Mouse (Mus musculus) hindbrain, postnatal 0 days (tissue): ENCODE measurements at regions not wholly inside any gene's neighbourhood (a gene's known extent, or its start where the extent isn't known, plus 50 kb on each side); places are given as distances from the start of the nearest gene placed in this dataset.

Experiments used
- ATAC-seq: fragments of 200-750 bp; cut with Nextera tagmentation; 2 replicates; pipeline ENCODE4 v1.8.0; 2017; ENCODE audit warnings: mild to moderate bottlenecking, moderate TSS enrichment, moderate library complexity
- DNase-seq: peaks from one replicate; pipeline ENCODE4 v3.0.0-alpha.2; 2015; ENCODE audit warnings: low spot score
- H3K27ac ChIP-seq: fragments of 300-500 bp; sonication (generic); 2 replicates; pipeline ENCODE4 v1.5.1; 2014; ENCODE audit warnings: mild to moderate bottlenecking
- H3K27me3 ChIP-seq: fragments of 300-500 bp; sonication (generic); 2 replicates; pipeline ENCODE4 v1.6.1; 2014; ENCODE audit warnings: low read length, mixed read lengths; ENCODE audit not compliant: insufficient read depth
- H3K36me3 ChIP-seq: fragments of 300-500 bp; sonication (generic); 2 replicates; pipeline ENCODE4 v1.6.1; 2014; ENCODE audit warnings: low read length, mixed read lengths; ENCODE audit not compliant: insufficient read depth
- H3K4me1 ChIP-seq: fragments of 300-500 bp; sonication (generic); 2 replicates; pipeline ENCODE4 v1.6.1; 2014; ENCODE audit warnings: antibody characterized with exemption, low read length, mixed read lengths; ENCODE audit not compliant: insufficient read depth
- H3K4me2 ChIP-seq: fragments of 300-500 bp; sonication (generic); 2 replicates; pipeline ENCODE4 v1.6.1; 2014; ENCODE audit warnings: low read depth, mild to moderate bottlenecking, low read length, moderate library complexity, mixed read lengths
- H3K4me3 ChIP-seq: fragments of 300-500 bp; sonication (generic); 2 replicates; pipeline ENCODE4 v1.5.1; 2014; ENCODE audit warnings: low read length
- H3K9ac ChIP-seq: fragments of 300-500 bp; sonication (generic); replicated peaks from 2 replicates; pipeline ENCODE4 v1.6.1; 2014; ENCODE audit warnings: mild to moderate bottlenecking, low read length, moderate library complexity, mixed read lengths
- H3K9me3 ChIP-seq: fragments of 300-500 bp; sonication (generic); 2 replicates; pipeline ENCODE4 v1.6.1; 2016; ENCODE audit warnings: low read length, mixed read lengths
- CTCF ChIP-seq: IDR thresholded peaks from 2 replicates; pipeline ENCODE4 v1.5.1; 2016; ENCODE audit warnings: antibody characterized with exemption, control low read depth, low read depth
- WGBS: fragments of 180-500 bp; shearing (Covaris S2); extraction: QIAGEN DNeasy Blood & Tissue Kit; methylation state at CpG from one replicate; pipeline ENCODE4 v1.1.7; 2014; 5-methylcytosine and 5-hydroxymethylcytosine counted together

DNA sequence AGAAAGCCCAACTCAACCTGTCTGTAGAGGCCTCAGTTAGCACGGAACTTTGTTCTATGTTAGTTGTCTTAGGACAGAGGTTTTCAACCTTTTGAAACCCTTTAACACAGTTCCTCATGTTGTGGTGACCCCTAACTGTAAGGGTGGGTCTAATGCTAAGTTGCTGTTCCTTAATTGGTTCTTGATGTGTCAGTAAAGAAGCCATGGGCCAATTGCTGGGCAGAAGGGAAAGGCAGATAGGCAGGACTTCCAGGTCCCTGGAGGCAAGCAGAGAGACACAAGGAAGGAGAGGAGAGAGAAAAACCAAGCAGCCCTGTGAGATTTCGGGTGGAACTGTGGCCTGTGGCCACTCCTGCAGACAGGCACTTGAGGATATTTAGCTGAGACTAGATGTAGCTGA is 431.0 kb downstream of the Plcl1 start:
- Histone ChIP-seq H3K4me2 (no peak overlapping the region), H3K9ac (no peak overlapping the region), H3K9me3 (no peaks in the 10 kb centered on the region), H3K36me3 (no peaks in the 10 kb centered on the region), H3K27me3 (no peaks in the 10 kb centered on the region), H3K4me3 (no peak overlapping the region), H3K27ac (no peak overlapping the region), H3K4me1 (no peaks in the 10 kb centered on the region)
- WGBS, result 88% methylated on average over 2 of the region's 2 CpGs
- no peak for DNase-seq
- ATAC-seq, result no peak
- TF ChIP-seq CTCF, result no peak

DNA sequence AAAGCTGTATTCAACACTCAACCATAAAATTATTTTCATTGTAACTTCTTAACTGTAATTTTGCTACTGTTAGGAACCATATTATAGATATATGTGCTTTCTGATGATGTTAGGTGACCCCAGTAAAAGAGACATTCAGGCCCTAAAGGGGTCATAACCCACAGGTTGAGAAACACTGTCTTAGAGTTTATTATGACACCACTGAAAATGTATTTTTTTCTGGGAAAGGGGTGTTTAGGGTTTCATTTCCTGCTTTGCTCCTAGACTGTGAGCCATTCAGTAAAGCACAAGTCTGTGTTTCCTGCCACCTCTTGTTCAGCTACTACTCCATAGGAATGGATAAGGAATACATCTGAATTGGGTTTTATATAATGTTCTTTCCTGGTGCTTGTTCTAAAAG is 431.6 kb downstream of the Plcl1 start:
- H3K4me1 ChIP-seq, result no peaks in the 10 kb centered on the region
- no peak for DNase-seq
- no peak overlapping the region for H3K4me3 ChIP-seq
- H3K36me3 ChIP-seq, result no peaks in the 10 kb centered on the region
- no peak overlapping the region for H3K4me2 ChIP-seq
- no peaks in the 10 kb centered on the region for H3K27me3 ChIP-seq
- TF ChIP-seq CTCF, result no peak
- H3K9me3 ChIP-seq, result no peaks in the 10 kb centered on the region
- ATAC-seq, result no peak
- H3K9ac ChIP-seq, result no peak overlapping the region
- H3K27ac ChIP-seq, result no peak overlapping the region

DNA sequence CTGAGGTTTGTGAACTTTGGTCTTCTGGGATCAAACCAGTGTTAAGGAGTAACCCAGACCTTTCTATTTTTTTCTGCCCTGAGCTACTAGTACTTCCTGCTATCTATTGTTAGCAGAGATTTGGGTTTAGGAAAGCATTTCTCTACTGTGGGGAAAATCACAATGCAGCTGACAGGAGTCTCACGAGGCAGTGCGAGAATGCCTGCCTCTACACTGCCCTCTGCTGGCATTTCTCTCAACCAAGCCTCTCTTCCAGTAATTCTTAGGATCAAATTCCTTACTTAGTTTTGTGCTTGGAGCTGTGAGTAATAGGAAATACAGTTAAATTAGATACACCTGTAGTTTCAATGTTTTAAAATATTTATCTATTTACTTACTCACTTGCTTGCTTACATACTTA is 432.4 kb downstream of the Plcl1 start:
- H3K9me3 ChIP-seq, result no peaks in the 10 kb centered on the region
- TF ChIP-seq CTCF, result peak; percentile 85
- no peaks in the 10 kb centered on the region for H3K36me3 ChIP-seq
- H3K4me1 ChIP-seq, result no peaks in the 10 kb centered on the region
- ATAC-seq (0 out of 2 replicates have a peak, but pooled peaks have one; percentile 40), DNase-seq (peak; percentile 85)
- no peak overlapping the region for H3K9ac ChIP-seq
- H3K27me3 ChIP-seq, result no peaks in the 10 kb centered on the region
- H3K4me3 ChIP-seq, result no peak overlapping the region
- H3K4me2 ChIP-seq, result no peak overlapping the region
- WGBS, result 3% methylated on average over 2 of the region's 2 CpGs
- H3K27ac ChIP-seq, result no peak overlapping the region

DNA sequence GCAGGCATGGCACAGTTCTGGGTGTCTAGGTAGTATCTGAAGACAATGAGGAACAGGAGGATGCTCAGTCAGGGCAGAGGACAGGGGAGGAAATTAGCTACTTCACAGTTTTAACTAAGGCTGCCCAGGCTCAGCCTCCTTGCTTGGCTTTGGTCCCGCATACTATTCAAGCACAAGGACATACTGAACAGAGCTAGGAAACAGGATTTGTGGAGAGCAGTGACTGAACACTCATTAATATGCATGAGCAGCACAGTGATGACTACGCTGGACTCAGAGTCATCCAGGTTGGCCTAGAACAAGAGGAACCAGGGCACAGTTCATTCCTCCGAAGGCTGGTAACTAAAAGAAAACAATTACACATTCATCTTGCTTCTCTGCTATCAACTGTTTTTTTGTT is 443.1 kb downstream of the Plcl1 start:
- H3K4me3 ChIP-seq, result no peak overlapping the region
- H3K27ac ChIP-seq, result no peak overlapping the region
- no peaks in the 10 kb centered on the region for H3K4me1 ChIP-seq
- 39% methylated on average over 3 of the region's 3 CpGs for WGBS
- no peak for ATAC-seq
- no peak overlapping the region for H3K4me2 ChIP-seq
- H3K27me3 ChIP-seq, result no peaks in the 10 kb centered on the region
- no peaks in the 10 kb centered on the region for H3K36me3 ChIP-seq
- H3K9ac ChIP-seq, result no peak overlapping the region
- peak; percentile 34 for DNase-seq
- H3K9me3 ChIP-seq, result no peaks in the 10 kb centered on the region
- no peak for TF ChIP-seq CTCF

DNA sequence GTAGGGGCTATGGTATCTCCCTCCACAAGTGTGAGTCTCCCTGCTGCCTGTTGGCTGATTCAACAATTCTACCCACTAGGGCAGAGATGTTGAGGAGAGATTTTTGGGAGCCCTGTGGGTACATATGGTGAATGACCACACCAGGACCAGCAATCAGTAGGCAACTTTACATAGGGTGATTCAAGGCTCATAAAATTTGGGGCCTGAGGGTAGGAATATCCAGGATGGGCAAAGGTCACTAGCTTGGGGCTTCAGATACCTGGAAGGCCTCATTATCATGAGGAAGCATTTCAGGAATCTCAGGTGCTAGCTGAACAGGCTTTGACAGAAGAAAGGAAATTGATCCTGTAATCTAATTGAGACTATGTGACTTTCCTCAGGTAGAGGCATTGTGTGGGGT is 446.6 kb downstream of the Plcl1 start:
- Histone ChIP-seq H3K4me1 (no peaks in the 10 kb centered on the region), H3K36me3 (no peaks in the 10 kb centered on the region), H3K27ac (no peak overlapping the region), H3K9ac (no peak overlapping the region), H3K9me3 (no peaks in the 10 kb centered on the region), H3K4me2 (no peak overlapping the region), H3K4me3 (no peak overlapping the region), H3K27me3 (no peaks in the 10 kb centered on the region)
- ATAC-seq, result no peak
- DNase-seq, result no peak
- no peak for TF ChIP-seq CTCF

DNA sequence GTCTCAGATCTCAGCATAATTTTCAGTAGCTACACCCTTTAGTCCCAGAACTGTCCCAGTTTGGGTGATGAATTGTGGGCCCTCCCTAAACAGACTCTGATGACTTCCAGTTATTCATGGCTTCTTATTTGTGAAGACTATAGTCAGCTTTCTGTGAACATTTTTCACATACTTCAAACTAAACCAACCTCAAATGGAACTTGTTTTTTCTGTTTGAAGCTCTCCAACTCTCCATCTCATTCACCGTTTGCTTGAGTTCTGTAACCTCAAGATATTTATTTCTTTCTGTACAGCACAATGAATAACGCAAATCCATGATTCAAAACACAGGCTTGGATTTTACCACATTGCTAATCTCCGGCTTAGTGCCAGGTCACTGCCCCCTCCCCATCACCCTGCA is 453.4 kb downstream of the Plcl1 start:
- Histone ChIP-seq H3K36me3 (no peaks in the 10 kb centered on the region), H3K27ac (no peak overlapping the region), H3K9me3 (no peaks in the 10 kb centered on the region), H3K27me3 (no peaks in the 10 kb centered on the region), H3K9ac (no peak overlapping the region), H3K4me1 (no peaks in the 10 kb centered on the region), H3K4me2 (no peak overlapping the region), H3K4me3 (no peak overlapping the region)
- TF ChIP-seq CTCF, result no peak
- DNase-seq (no peak), ATAC-seq (no peak)
- WGBS, result 86% methylated on average over 3 of the region's 3 CpGs

DNA sequence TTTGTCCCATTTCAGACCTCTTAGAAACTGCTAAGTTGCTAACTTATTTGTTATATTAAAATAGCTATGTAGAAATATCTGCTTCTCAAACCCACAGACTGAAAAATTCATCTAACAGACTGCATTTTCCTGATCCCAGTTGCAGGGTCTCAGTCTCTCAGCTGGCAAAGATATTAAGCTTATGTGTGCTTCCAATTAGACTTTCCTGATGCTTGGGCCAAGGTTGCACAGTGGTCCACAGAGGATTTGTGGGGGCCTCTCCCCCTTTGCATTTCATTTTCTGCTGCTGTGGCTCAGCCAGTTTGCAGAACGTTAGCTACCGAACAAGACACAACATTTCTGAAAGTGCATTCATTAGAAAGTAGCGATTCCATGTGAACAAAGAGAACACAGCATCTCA is 457.4 kb downstream of the Plcl1 start:
- Histone ChIP-seq H3K27ac (no peak overlapping the region), H3K9ac (no peak overlapping the region), H3K36me3 (no peaks in the 10 kb centered on the region), H3K4me3 (no peak overlapping the region), H3K4me2 (no peak overlapping the region), H3K9me3 (no peaks in the 10 kb centered on the region), H3K27me3 (no peaks in the 10 kb centered on the region), H3K4me1 (no peaks in the 10 kb centered on the region; the same call in 1 of the 2 replicates)
- ATAC-seq (no peak), DNase-seq (no peak)
- 53% methylated on average over 3 of the region's 3 CpGs for WGBS
- TF ChIP-seq CTCF, result no peak
